Mouse (Mus musculus): ENCODE measurements at regions not wholly inside any gene's neighbourhood (a gene's known extent, or its start where the extent isn't known, plus 50 kb on each side); places are given as distances from the start of the nearest gene placed in this dataset.

- DNase-seq = no peak
- intact Hi-C loops (cut with DNase I; ENCODE audit: low total_unique reads) = no loop called here
Observed at GRCm38 (mm10) chr6:81323690-81324089, 599.8 kb upstream of the Gcfc2 start.

- intact Hi-C loops (cut with DNase I; ENCODE audit: low total_unique reads) = no loop called here
Observed at GRCm38 (mm10) chr6:81363969-81364529, 559.4 kb upstream of the Gcfc2 start.

GRCm38 (mm10) chr6:81388484-81388883 is 535.0 kb upstream of the Gcfc2 start:
- intact Hi-C loops (cut with DNase I; ENCODE audit: low total_unique reads) = no loop called here
- DNase-seq = no peak

More at GRCm38 (mm10) chr6:81363969-81364529, 559.4 kb upstream of the Gcfc2 start:
- DNase-seq = no peak

GRCm38 (mm10) chr6:81403122-81403521 is 520.3 kb upstream of the Gcfc2 start:
- intact Hi-C loops (cut with DNase I; ENCODE audit: low total_unique reads) = no loop called here
- DNase-seq = no peak

GRCm38 (mm10) chr6:81413611-81414010 is 509.9 kb upstream of the Gcfc2 start:
- DNase-seq = no peak
- intact Hi-C loops (cut with DNase I; ENCODE audit: low total_unique reads) = no loop called here

GRCm38 (mm10) chr6:81434745-81435144 is 488.7 kb upstream of the Gcfc2 start:
- no peak for DNase-seq
- intact Hi-C loops (cut with DNase I; ENCODE audit: low total_unique reads) = no loop called here

GRCm38 (mm10) chr6:81438951-81439722 is 484.3 kb upstream of the Gcfc2 start:
- DNase-seq = no peak
- intact Hi-C loops (cut with DNase I; ENCODE audit: low total_unique reads) = no loop called here

GRCm38 (mm10) chr6:81441396-81441795 is 482.1 kb upstream of the Gcfc2 start:
- DNase-seq = no peak
- intact Hi-C loops (cut with DNase I; ENCODE audit: low total_unique reads) = no loop called here

- intact Hi-C loops (cut with DNase I; ENCODE audit: low total_unique reads) = no loop called here
- DNase-seq = no peak
Observed at GRCm38 (mm10) chr6:81446019-81446800, 477.3 kb upstream of the Gcfc2 start.

- intact Hi-C loops (cut with DNase I; ENCODE audit: low total_unique reads) = no loop called here
- no peak for DNase-seq
Observed at GRCm38 (mm10) chr6:81447701-81448100, 475.8 kb upstream of the Gcfc2 start.

- DNase-seq = no peak
- intact Hi-C loops (cut with DNase I; ENCODE audit: low total_unique reads) = no loop called here
Observed at GRCm38 (mm10) chr6:81448366-81448765, 475.1 kb upstream of the Gcfc2 start.

- no peak for DNase-seq
Observed at GRCm38 (mm10) chr6:81461095-81461494, 462.4 kb upstream of the Gcfc2 start.

GRCm38 (mm10) chr6:81464442-81464841 is 459.0 kb upstream of the Gcfc2 start:
- no peak for DNase-seq
- intact Hi-C loops (cut with DNase I; ENCODE audit: low total_unique reads) = no loop called here

More at GRCm38 (mm10) chr6:81461095-81461494, 462.4 kb upstream of the Gcfc2 start:
- intact Hi-C loops (cut with DNase I; ENCODE audit: low total_unique reads) = no loop called here

- DNase-seq = no peak
- intact Hi-C loops (cut with DNase I; ENCODE audit: low total_unique reads) = no loop called here
Observed at GRCm38 (mm10) chr6:81466536-81466935, 456.9 kb upstream of the Gcfc2 start.

GRCm38 (mm10) chr6:81471340-81471955 is 452.0 kb upstream of the Gcfc2 start:
- DNase-seq = no peak
- intact Hi-C loops (cut with DNase I; ENCODE audit: low total_unique reads) = no loop called here

GRCm38 (mm10) chr6:81472506-81472905 is 451.0 kb upstream of the Gcfc2 start:
- intact Hi-C loops (cut with DNase I; ENCODE audit: low total_unique reads) = no loop called here
- DNase-seq = no peak

GRCm38 (mm10) chr6:81474786-81475185 is 448.7 kb upstream of the Gcfc2 start:
- intact Hi-C loops (cut with DNase I; ENCODE audit: low total_unique reads) = no loop called here
- no peak for DNase-seq

- DNase-seq = no peak
- intact Hi-C loops (cut with DNase I; ENCODE audit: low total_unique reads) = no loop called here
Observed at GRCm38 (mm10) chr6:81487006-81487405, 436.5 kb upstream of the Gcfc2 start.

- intact Hi-C loops (cut with DNase I; ENCODE audit: low total_unique reads) = no loop called here
- no peak for DNase-seq
Observed at GRCm38 (mm10) chr6:81496239-81496638, 427.2 kb upstream of the Gcfc2 start.

GRCm38 (mm10) chr6:81517185-81517584 is 406.3 kb upstream of the Gcfc2 start:
- intact Hi-C loops (cut with DNase I; ENCODE audit: low total_unique reads) = no loop called here
- no peak for DNase-seq

Data from gastrocnemius, postnatal 14 days (tissue).